Mouse (Mus musculus): ENCODE measurements at regions not wholly inside any gene's neighbourhood (a gene's known extent, or its start where the extent isn't known, plus 50 kb on each side); places are given as distances from the start of the nearest gene placed in this dataset.

GRCm38 (mm10) chr9:120658576-120658975 lies 87.3 kb downstream of the Rpl14 start:
- TF ChIP-seq CTCF (IDR thresholded peaks at IDR 0.05; ENCODE audit: borderline replicate concordance, insufficient read depth, low read depth, low read length) (no peak), POLR2A (IDR thresholded peaks at IDR 0.05; ENCODE audit: borderline replicate concordance, insufficient read depth, low read length) (no peak)

All from cerebellum, adult 2 months (tissue).